Mouse (Mus musculus) C2C12 (cell line): ENCODE measurements at regions not wholly inside any gene's neighbourhood (a gene's known extent, or its start where the extent isn't known, plus 50 kb on each side); places are given as distances from the start of the nearest gene placed in this dataset.

ENCODE experiments used
- CEBPB ChIP-seq: IDR thresholded peaks from one replicate; pipeline ENCODE4 v1.6.1; 2011; ENCODE audit warnings: low read depth, mild to moderate bottlenecking, control low read depth, moderate library complexity
- CTCF ChIP-seq: IDR thresholded peaks from one replicate; pipeline ENCODE4 v1.5.1; 2011; ENCODE audit not compliant: control insufficient read depth, insufficient read depth, insufficient read length
- MAX ChIP-seq: IDR thresholded peaks from one replicate; pipeline ENCODE4 v1.6.1; 2011; ENCODE audit warnings: mild to moderate bottlenecking, control low read depth
- USF1 ChIP-seq: IDR thresholded peaks from one replicate; pipeline ENCODE4 v1.6.1; 2011; ENCODE audit warnings: low read depth, mild to moderate bottlenecking, control low read depth, moderate library complexity

DNA sequence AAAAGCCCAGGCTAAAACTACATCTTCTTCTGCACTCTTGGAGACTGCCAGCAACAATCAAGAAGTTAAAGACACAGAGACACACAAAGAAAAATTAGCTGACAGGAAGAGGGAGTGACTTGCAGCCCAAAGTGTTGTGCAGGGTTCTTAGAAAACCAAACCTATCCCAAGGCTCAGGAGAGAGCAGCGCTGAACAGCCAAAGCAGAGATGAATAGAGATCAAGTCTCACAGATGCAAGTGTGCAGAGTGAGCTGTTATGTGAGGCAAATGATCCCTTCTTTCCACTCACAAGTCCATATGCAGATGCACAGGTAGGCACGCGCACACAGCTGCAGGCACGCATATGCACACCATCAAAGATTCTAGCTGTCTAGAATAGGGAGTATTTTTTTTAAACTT is 318.0 kb upstream of the Npvf start:
- TF ChIP-seq MAX (no peak), CTCF (no peak), USF1 (no peak), CEBPB (no peak)
